Mouse (Mus musculus) megakaryocyte, embryonic 14.5 days (primary cell): ENCODE results near the gene Pitpnm2.

Experiments
- FLI1 ChIP-seq: IDR thresholded peaks from 2 replicates; pipeline ENCODE4 v1.6.1; 2012; ENCODE audit warnings: low read length, inconsistent platforms, mixed read lengths
- GATA1 ChIP-seq: IDR thresholded peaks from 3 replicates; pipeline ENCODE4 v1.6.1; 2012; ENCODE audit warnings: mixed read lengths, low read length, inconsistent platforms, borderline replicate concordance

GRCm38 (mm10) chr5:124232360-124233143, 17.0 kb downstream of the Pitpnm2 start:
- TF ChIP-seq GATA1 = no peak
- no peak for TF ChIP-seq FLI1
